Mouse (Mus musculus) G1E (cell line): Measurements from ENCODE around the gene Cbx4.

ENCODE experiments used
- CTCF ChIP-seq: IDR thresholded peaks from 2 replicates; pipeline ENCODE4 v1.5.1; 2012; ENCODE audit warnings: low read depth, low read length, inconsistent platforms, mixed read lengths
- GATA1 ChIP-seq: IDR thresholded peaks from 2 replicates; pipeline ENCODE4 v1.6.1; 2012; ENCODE audit warnings: borderline replicate concordance, low read length, inconsistent platforms, mixed read lengths

GRCm38 (mm10) chr11:119059256-119059655 is 26.8 kb downstream of the Cbx4 start:
- no peak for TF ChIP-seq CTCF
- no peak for TF ChIP-seq GATA1
